Mouse (Mus musculus): ENCODE results near the gene Atrnl1. TPM values are rescaled to one million over a fixed set of nuclear protein-coding genes. Genes with fewer than 3 reads are reported as not detected.

The Atrnl1 gene
- polyA plus RNA-seq, 1 experiment: 12.3 TPM

GRCm38 (mm10) chr19:58050986-58051385 lies 440.2 kb downstream of the Atrnl1 start:
- no peaks in the 10 kb centered on the region for H3K4me1 ChIP-seq (ENCODE audit: control insufficient read depth, insufficient read depth, low read length)
- TF ChIP-seq POLR2A (IDR thresholded peaks at IDR 0.05; ENCODE audit: insufficient read depth, low read length): no peak
- TF ChIP-seq CTCF (IDR thresholded peaks at IDR 0.05; ENCODE audit: low read depth, low read length): no peak
- no peak for TF ChIP-seq EP300 (IDR thresholded peaks at IDR 0.05; ENCODE audit: insufficient read depth, low read depth, low read length)
- H3K36me3 ChIP-seq (ENCODE audit: control insufficient read depth, insufficient read depth, low read length, poor library complexity, severe bottlenecking): no peaks in the 10 kb centered on the region
- no peak overlapping the region for H3K4me3 ChIP-seq (ENCODE audit: low read depth, low read length)
- no peak overlapping the region for H3K27ac ChIP-seq (ENCODE audit: insufficient read depth, low read length)
- no peak overlapping the region for H3K9ac ChIP-seq (ENCODE audit: low read depth, poor library complexity, severe bottlenecking)
- H3K9me3 ChIP-seq (replicated peaks; ENCODE audit: control insufficient read depth, insufficient read depth, low read length, poor library complexity, severe bottlenecking): no peaks in the 10 kb centered on the region
- H3K27me3 ChIP-seq (ENCODE audit: control insufficient read depth, insufficient read depth, low read length, poor library complexity, severe bottlenecking): no peaks in the 10 kb centered on the region

DNA sequence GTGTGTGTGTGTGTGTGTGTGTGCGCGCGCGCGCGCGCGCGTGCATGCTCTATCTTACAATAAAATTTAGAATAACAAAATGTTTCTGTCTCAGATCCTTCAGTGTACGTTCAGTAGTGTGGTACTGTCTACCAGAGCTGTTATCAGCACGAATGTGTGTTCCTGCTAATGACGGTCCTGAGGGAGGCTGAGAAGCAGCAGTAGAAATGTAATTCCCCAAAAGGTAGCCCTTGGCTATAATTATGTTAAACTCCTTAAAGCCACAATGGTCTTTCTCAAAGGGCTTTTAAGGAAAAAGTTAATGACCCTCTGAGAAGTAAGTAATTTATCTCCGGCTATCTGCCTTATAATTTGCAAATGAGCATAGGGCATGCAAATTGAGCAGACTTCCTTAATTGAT lies 441.1 kb downstream of the Atrnl1 start:
- Histone ChIP-seq H3K36me3 (ENCODE audit: control insufficient read depth, insufficient read depth, low read length, poor library complexity, severe bottlenecking) (no peaks in the 10 kb centered on the region), H3K27ac (ENCODE audit: insufficient read depth, low read length) (no peak overlapping the region), H3K9ac (ENCODE audit: low read depth, poor library complexity, severe bottlenecking) (no peak overlapping the region), H3K4me1 (ENCODE audit: control insufficient read depth, insufficient read depth, low read length) (no peaks in the 10 kb centered on the region), H3K27me3 (ENCODE audit: control insufficient read depth, insufficient read depth, low read length, poor library complexity, severe bottlenecking) (no peaks in the 10 kb centered on the region), H3K9me3 (replicated peaks; ENCODE audit: control insufficient read depth, insufficient read depth, low read length, poor library complexity, severe bottlenecking) (no peaks in the 10 kb centered on the region), H3K4me3 (ENCODE audit: low read depth, low read length) (no peak overlapping the region)
- TF ChIP-seq POLR2A (IDR thresholded peaks at IDR 0.05; ENCODE audit: insufficient read depth, low read length): no peak
- no peak for TF ChIP-seq EP300 (IDR thresholded peaks at IDR 0.05; ENCODE audit: insufficient read depth, low read depth, low read length)
- TF ChIP-seq CTCF (IDR thresholded peaks at IDR 0.05; ENCODE audit: low read depth, low read length): no peak

GRCm38 (mm10) chr19:58052444-58053135 lies 441.8 kb downstream of the Atrnl1 start:
- H3K9me3 ChIP-seq (replicated peaks; ENCODE audit: control insufficient read depth, insufficient read depth, low read length, poor library complexity, severe bottlenecking): no peaks in the 10 kb centered on the region
- H3K27me3 ChIP-seq (ENCODE audit: control insufficient read depth, insufficient read depth, low read length, poor library complexity, severe bottlenecking): no peaks in the 10 kb centered on the region
- no peak for TF ChIP-seq EP300 (IDR thresholded peaks at IDR 0.05; ENCODE audit: insufficient read depth, low read depth, low read length)
- no peak for TF ChIP-seq POLR2A (IDR thresholded peaks at IDR 0.05; ENCODE audit: insufficient read depth, low read length)
- no peak for TF ChIP-seq CTCF (IDR thresholded peaks at IDR 0.05; ENCODE audit: low read depth, low read length)
- H3K9ac ChIP-seq (ENCODE audit: low read depth, poor library complexity, severe bottlenecking): no peak overlapping the region
- H3K4me1 ChIP-seq (ENCODE audit: control insufficient read depth, insufficient read depth, low read length): no peaks in the 10 kb centered on the region
- H3K36me3 ChIP-seq (ENCODE audit: control insufficient read depth, insufficient read depth, low read length, poor library complexity, severe bottlenecking): no peaks in the 10 kb centered on the region
- no peak overlapping the region for H3K27ac ChIP-seq (ENCODE audit: insufficient read depth, low read length)
- H3K4me3 ChIP-seq (ENCODE audit: low read depth, low read length): no peak overlapping the region

DNA sequence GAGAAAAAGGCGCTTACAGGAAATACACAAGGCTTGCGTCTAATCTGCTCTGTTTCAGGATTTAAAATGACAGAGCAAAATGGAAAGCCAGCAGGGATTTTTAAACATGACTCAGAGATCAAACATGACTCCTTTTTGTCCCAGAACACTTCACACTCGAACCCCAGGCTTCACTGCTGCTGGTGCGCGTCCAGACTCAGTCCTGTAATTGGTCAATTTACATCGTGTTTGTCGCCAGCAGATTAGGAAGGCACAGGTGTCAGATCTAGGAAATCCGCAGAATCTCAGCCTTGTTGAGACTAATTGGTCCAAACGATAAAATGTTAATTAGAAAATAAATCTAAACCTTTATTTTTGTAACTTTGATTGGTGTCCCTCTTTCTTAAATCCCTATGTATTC lies 448.9 kb downstream of the Atrnl1 start:
- no peak overlapping the region for H3K4me3 ChIP-seq (ENCODE audit: low read depth, low read length)
- H3K27ac ChIP-seq (ENCODE audit: insufficient read depth, low read length): no peak overlapping the region
- H3K4me1 ChIP-seq (ENCODE audit: control insufficient read depth, insufficient read depth, low read length): peaks cover 4% of the 10 kb centered on the region
- no peaks in the 10 kb centered on the region for H3K9me3 ChIP-seq (replicated peaks; ENCODE audit: control insufficient read depth, insufficient read depth, low read length, poor library complexity, severe bottlenecking)
- TF ChIP-seq POLR2A (IDR thresholded peaks at IDR 0.05; ENCODE audit: insufficient read depth, low read length): no peak
- TF ChIP-seq CTCF (IDR thresholded peaks at IDR 0.05; ENCODE audit: low read depth, low read length): no peak
- TF ChIP-seq EP300 (IDR thresholded peaks at IDR 0.05; ENCODE audit: insufficient read depth, low read depth, low read length): no peak
- no peaks in the 10 kb centered on the region for H3K36me3 ChIP-seq (ENCODE audit: control insufficient read depth, insufficient read depth, low read length, poor library complexity, severe bottlenecking)
- H3K27me3 ChIP-seq (ENCODE audit: control insufficient read depth, insufficient read depth, low read length, poor library complexity, severe bottlenecking): no peaks in the 10 kb centered on the region
- H3K9ac ChIP-seq (ENCODE audit: low read depth, poor library complexity, severe bottlenecking): no peak overlapping the region

GRCm38 (mm10) chr19:58060199-58060853 lies 449.5 kb downstream of the Atrnl1 start:
- H3K27ac ChIP-seq (ENCODE audit: insufficient read depth, low read length): no peak overlapping the region
- no peak overlapping the region for H3K4me3 ChIP-seq (ENCODE audit: low read depth, low read length)
- no peaks in the 10 kb centered on the region for H3K27me3 ChIP-seq (ENCODE audit: control insufficient read depth, insufficient read depth, low read length, poor library complexity, severe bottlenecking)
- no peaks in the 10 kb centered on the region for H3K9me3 ChIP-seq (replicated peaks; ENCODE audit: control insufficient read depth, insufficient read depth, low read length, poor library complexity, severe bottlenecking)
- TF ChIP-seq CTCF (IDR thresholded peaks at IDR 0.05; ENCODE audit: low read depth, low read length) (no peak), EP300 (IDR thresholded peaks at IDR 0.05; ENCODE audit: insufficient read depth, low read depth, low read length) (no peak), POLR2A (IDR thresholded peaks at IDR 0.05; ENCODE audit: insufficient read depth, low read length) (no peak)
- H3K4me1 ChIP-seq (ENCODE audit: control insufficient read depth, insufficient read depth, low read length): peaks cover 4% of the 10 kb centered on the region
- no peak overlapping the region for H3K9ac ChIP-seq (ENCODE audit: low read depth, poor library complexity, severe bottlenecking)
- no peaks in the 10 kb centered on the region for H3K36me3 ChIP-seq (ENCODE audit: control insufficient read depth, insufficient read depth, low read length, poor library complexity, severe bottlenecking)

GRCm38 (mm10) chr19:58060854-58061358 lies 450.1 kb downstream of the Atrnl1 start:
- peaks cover 4% of the 10 kb centered on the region for H3K4me1 ChIP-seq (ENCODE audit: control insufficient read depth, insufficient read depth, low read length)

More at GRCm38 (mm10) chr19:58060854-58061358, 450.1 kb downstream of the Atrnl1 start:
- no peak overlapping the region for H3K27ac ChIP-seq (ENCODE audit: insufficient read depth, low read length)
- no peak overlapping the region for H3K9ac ChIP-seq (ENCODE audit: low read depth, poor library complexity, severe bottlenecking)
- H3K36me3 ChIP-seq (ENCODE audit: control insufficient read depth, insufficient read depth, low read length, poor library complexity, severe bottlenecking): no peaks in the 10 kb centered on the region
- H3K4me3 ChIP-seq (ENCODE audit: low read depth, low read length): no peak overlapping the region
- TF ChIP-seq CTCF (IDR thresholded peaks at IDR 0.05; ENCODE audit: low read depth, low read length): no peak
- no peak for TF ChIP-seq POLR2A (IDR thresholded peaks at IDR 0.05; ENCODE audit: insufficient read depth, low read length)
- TF ChIP-seq EP300 (IDR thresholded peaks at IDR 0.05; ENCODE audit: insufficient read depth, low read depth, low read length): no peak
- H3K9me3 ChIP-seq (replicated peaks; ENCODE audit: control insufficient read depth, insufficient read depth, low read length, poor library complexity, severe bottlenecking): no peaks in the 10 kb centered on the region
- H3K27me3 ChIP-seq (ENCODE audit: control insufficient read depth, insufficient read depth, low read length, poor library complexity, severe bottlenecking): no peaks in the 10 kb centered on the region
